Mouse (Mus musculus) lung, adult 2 months (tissue): Measurements from ENCODE around the gene Serpinb2.

ENCODE experiments used
- CTCF ChIP-seq: fragments of 200-500 bp; IDR thresholded peaks from 2 replicates; pipeline ENCODE4 v1.5.1; 2011; ENCODE audit warnings: mild to moderate bottlenecking, low read length, control low read depth; ENCODE audit not compliant: insufficient read depth
- POLR2A ChIP-seq: fragments of 200-500 bp; IDR thresholded peaks from 2 replicates; pipeline ENCODE4 v1.6.1; 2011; ENCODE audit warnings: low read depth, mild to moderate bottlenecking, control low read depth, low read length, borderline replicate concordance; ENCODE audit errors: extremely low read depth

GRCm38 (mm10) chr1:107537435-107537834 is 26.2 kb downstream of the Serpinb2 start:
- TF ChIP-seq CTCF (no peak), POLR2A (no peak)
